Mouse (Mus musculus): Measurements from ENCODE around the gene Gm37419. TPM values are rescaled to one million over a fixed set of nuclear protein-coding genes. Genes with fewer than 3 reads are reported as not detected.

The Gm37419 gene
- total RNA-seq, 2 experiments from 2014 or later, result not detected

GRCm38 (mm10) chr16:24036398-24036797 is 48.1 kb downstream of the Gm37419 start:
- intact Hi-C loops (cut with DNase I), result no loop called here
- DNase-seq (ENCODE audit: low spot score), result no peak

Other genes with a start within 250 kb of the Gm37419 start
- not detected for gene Sst, start 97.5 kb upstream of the Gm37419 start, total RNA-seq (2021)
- not detected for gene Rtp2, start 56.1 kb upstream of the Gm37419 start, total RNA-seq (2021)
- 10 to 100 TPM; 12.0 to 17.6 TPM for gene Bcl6, start 370 bp downstream of the Gm37419 start, total RNA-seq (2021)